Mouse (Mus musculus): Measurements from ENCODE around the gene Gm13693. TPM values are rescaled to one million over a fixed set of nuclear protein-coding genes. Genes with fewer than 3 reads are reported as not detected.
"Not testable (repeated sequence)": the region's sequence is repeated elsewhere in the genome, so short reads cannot be mapped to it uniquely, and the experiment has no call there.

Gm13693 gene
- not detected in 2 replicates for total RNA-seq (2015; ENCODE audit: low replicate concordance)
- total RNA-seq (2017; ENCODE audit: low replicate concordance) = 0.42 TPM in 1 of 2 replicates, not detected in the other

DNA sequence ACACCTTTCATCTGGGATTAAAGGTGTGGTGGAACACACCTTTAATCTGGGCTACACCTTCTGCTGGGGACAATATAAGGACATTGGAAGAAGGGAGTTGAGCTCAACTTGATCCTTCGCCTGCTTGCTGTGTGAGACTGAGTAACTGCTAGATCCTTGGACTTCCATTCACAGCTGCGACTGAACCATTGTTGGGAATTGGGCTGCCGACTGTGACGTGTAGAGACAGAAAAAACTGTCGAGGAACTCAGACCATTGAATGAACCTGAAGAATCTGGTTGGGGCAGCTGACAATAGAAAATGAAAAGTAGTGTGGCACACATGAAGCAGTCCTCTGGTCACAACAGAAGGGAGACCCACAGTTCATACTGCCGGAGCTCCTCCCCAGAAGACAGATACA, at the start of gene Gm13693:
Gm13693 (plus strand) TSS at position 301 of the 400 bp plus-strand sequence.
- not testable (repeated sequence) for ATAC-seq (replicated peaks; ENCODE audit: low FRiP score, poor library complexity, severe bottlenecking)

DNA sequence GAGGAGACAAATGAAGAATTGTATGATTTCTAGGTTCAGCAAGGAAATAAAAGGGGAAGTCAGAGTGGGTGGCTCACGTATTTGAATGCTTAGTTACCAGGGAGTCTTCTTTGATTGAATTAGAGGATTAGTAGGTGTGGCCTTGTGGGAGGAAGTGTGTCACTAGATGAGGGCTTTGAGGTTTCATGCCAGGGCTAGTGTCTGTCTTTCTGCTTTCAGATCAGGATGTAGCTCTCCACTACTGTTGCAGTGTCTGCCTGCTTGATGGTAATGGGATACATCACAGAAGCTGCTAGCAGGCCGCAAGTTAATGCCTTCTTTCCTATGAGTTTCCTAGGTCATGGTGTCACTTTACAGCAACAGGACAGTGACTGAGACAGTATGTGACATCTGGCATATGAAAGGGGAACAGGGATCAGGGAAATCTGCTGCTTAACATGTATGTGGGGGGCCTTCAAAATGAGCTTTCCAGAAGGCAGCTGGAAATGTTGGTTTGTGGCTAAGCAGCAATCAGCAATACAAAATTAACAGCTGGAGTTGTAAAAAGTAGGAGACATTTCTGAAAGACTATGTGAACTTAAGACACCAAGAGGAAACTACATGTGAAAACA, 31.7 kb upstream of the Gm13693 start:
- ATAC-seq (replicated peaks; ENCODE audit: low FRiP score, poor library complexity, severe bottlenecking) = no peak

DNA sequence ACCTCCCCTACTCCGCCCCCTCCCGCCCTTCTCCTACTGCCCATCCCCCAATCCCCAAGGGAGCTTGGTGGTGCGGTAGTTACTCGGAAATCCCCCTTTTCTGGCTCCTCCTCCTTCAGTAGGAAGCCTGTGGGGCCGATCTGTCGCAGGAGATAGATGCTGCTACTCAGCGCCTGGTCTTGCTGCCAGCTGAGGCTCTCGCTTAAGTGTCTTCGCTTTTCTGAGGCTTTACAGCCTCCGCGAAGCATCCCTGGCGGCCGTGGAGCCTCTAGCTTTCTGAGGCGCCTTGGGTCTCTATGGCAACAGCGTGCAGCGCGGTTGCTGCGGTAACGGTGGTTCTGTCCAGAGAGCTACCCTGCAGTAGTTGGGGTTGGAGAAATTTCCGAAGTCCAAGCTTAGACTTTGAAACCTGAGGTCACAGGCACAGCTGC, 20.4 kb upstream of the Gm13693 start, which contains the start of gene Zswim2:
Zswim2 (minus strand) TSS at position 298 of the 431 bp plus-strand sequence.
- ATAC-seq (replicated peaks; ENCODE audit: low FRiP score, poor library complexity, severe bottlenecking) = no peak

DNA sequence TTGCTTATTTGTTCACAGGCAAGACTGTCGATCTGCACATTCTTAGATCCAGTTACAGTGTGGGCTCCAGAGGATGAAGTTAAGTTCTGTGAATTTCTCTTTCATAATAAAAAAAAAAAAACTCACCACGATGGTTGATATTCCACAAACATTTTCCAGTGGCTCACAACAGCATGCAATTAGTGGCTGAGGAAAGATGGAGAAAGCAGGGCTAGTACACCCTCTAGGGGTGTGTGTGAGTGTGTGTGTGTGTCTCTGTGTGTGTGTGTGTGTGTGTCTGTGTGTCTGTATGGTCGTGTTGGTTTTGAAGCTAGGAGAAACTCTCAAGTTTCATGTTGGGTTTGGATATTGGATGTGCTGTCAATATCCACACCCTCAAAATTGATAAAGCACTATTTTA, 19.9 kb upstream of the Gm13693 start:
- ATAC-seq (replicated peaks; ENCODE audit: low FRiP score, poor library complexity, severe bottlenecking) = no peak

DNA sequence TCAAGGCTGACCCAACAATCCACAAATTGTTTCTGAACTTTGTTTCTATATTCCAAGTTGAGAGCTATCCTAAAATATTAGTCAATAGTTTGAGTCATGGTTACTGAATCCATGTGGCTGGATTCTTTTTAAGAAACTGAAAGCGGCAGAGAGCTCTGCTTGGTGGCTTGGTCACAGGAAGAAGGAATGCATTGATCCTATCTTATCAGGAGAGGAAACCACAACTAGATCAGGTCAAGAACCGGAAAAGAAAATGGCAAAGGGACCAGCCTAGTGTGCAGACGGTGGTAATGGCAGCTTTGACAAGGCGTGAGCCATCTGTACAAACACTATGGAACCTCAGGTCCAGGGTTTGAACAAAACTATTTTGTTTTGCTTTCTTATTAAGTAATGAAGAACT, 19.5 kb upstream of the Gm13693 start:
- ATAC-seq (replicated peaks; ENCODE audit: low FRiP score, poor library complexity, severe bottlenecking) = no peak

DNA sequence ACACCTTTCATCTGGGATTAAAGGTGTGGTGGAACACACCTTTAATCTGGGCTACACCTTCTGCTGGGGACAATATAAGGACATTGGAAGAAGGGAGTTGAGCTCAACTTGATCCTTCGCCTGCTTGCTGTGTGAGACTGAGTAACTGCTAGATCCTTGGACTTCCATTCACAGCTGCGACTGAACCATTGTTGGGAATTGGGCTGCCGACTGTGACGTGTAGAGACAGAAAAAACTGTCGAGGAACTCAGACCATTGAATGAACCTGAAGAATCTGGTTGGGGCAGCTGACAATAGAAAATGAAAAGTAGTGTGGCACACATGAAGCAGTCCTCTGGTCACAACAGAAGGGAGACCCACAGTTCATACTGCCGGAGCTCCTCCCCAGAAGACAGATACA, 5.9 kb upstream of the Gm13693 start, which contains the start of gene Gm13698:
Gm13698 (plus strand) TSS at position 301 of the 400 bp plus-strand sequence.
- not testable (repeated sequence) for ATAC-seq (replicated peaks; ENCODE audit: low FRiP score, poor library complexity, severe bottlenecking)

DNA sequence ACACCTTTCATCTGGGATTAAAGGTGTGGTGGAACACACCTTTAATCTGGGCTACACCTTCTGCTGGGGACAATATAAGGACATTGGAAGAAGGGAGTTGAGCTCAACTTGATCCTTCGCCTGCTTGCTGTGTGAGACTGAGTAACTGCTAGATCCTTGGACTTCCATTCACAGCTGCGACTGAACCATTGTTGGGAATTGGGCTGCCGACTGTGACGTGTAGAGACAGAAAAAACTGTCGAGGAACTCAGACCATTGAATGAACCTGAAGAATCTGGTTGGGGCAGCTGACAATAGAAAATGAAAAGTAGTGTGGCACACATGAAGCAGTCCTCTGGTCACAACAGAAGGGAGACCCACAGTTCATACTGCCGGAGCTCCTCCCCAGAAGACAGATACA, 5.7 kb downstream of the Gm13693 start, which contains the start of gene Gm13695:
Gm13695 (plus strand) TSS at position 301 of the 400 bp plus-strand sequence.
- not testable (repeated sequence) for ATAC-seq (replicated peaks; ENCODE audit: low FRiP score, poor library complexity, severe bottlenecking)

DNA sequence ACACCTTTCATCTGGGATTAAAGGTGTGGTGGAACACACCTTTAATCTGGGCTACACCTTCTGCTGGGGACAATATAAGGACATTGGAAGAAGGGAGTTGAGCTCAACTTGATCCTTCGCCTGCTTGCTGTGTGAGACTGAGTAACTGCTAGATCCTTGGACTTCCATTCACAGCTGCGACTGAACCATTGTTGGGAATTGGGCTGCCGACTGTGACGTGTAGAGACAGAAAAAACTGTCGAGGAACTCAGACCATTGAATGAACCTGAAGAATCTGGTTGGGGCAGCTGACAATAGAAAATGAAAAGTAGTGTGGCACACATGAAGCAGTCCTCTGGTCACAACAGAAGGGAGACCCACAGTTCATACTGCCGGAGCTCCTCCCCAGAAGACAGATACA, 11.5 kb downstream of the Gm13693 start, which contains the start of gene Gm13696:
Gm13696 (plus strand) TSS at position 301 of the 400 bp plus-strand sequence.
- not testable (repeated sequence) for ATAC-seq (replicated peaks; ENCODE audit: low FRiP score, poor library complexity, severe bottlenecking)

DNA sequence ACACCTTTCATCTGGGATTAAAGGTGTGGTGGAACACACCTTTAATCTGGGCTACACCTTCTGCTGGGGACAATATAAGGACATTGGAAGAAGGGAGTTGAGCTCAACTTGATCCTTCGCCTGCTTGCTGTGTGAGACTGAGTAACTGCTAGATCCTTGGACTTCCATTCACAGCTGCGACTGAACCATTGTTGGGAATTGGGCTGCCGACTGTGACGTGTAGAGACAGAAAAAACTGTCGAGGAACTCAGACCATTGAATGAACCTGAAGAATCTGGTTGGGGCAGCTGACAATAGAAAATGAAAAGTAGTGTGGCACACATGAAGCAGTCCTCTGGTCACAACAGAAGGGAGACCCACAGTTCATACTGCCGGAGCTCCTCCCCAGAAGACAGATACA, 17.3 kb downstream of the Gm13693 start, which contains the start of gene Gm13694:
Gm13694 (plus strand) TSS at position 301 of the 400 bp plus-strand sequence.
- not testable (repeated sequence) for ATAC-seq (replicated peaks; ENCODE audit: low FRiP score, poor library complexity, severe bottlenecking)

DNA sequence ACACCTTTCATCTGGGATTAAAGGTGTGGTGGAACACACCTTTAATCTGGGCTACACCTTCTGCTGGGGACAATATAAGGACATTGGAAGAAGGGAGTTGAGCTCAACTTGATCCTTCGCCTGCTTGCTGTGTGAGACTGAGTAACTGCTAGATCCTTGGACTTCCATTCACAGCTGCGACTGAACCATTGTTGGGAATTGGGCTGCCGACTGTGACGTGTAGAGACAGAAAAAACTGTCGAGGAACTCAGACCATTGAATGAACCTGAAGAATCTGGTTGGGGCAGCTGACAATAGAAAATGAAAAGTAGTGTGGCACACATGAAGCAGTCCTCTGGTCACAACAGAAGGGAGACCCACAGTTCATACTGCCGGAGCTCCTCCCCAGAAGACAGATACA, 23.1 kb downstream of the Gm13693 start, which contains the start of gene Gm13697:
Gm13697 (plus strand) TSS at position 301 of the 400 bp plus-strand sequence.
- ATAC-seq (replicated peaks; ENCODE audit: low FRiP score, poor library complexity, severe bottlenecking) = not testable (repeated sequence)

DNA sequence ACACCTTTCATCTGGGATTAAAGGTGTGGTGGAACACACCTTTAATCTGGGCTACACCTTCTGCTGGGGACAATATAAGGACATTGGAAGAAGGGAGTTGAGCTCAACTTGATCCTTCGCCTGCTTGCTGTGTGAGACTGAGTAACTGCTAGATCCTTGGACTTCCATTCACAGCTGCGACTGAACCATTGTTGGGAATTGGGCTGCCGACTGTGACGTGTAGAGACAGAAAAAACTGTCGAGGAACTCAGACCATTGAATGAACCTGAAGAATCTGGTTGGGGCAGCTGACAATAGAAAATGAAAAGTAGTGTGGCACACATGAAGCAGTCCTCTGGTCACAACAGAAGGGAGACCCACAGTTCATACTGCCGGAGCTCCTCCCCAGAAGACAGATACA, 28.9 kb downstream of the Gm13693 start, which contains the start of gene Gm13691:
Gm13691 (plus strand) TSS at position 301 of the 400 bp plus-strand sequence.
- not testable (repeated sequence) for ATAC-seq (replicated peaks; ENCODE audit: low FRiP score, poor library complexity, severe bottlenecking)

DNA sequence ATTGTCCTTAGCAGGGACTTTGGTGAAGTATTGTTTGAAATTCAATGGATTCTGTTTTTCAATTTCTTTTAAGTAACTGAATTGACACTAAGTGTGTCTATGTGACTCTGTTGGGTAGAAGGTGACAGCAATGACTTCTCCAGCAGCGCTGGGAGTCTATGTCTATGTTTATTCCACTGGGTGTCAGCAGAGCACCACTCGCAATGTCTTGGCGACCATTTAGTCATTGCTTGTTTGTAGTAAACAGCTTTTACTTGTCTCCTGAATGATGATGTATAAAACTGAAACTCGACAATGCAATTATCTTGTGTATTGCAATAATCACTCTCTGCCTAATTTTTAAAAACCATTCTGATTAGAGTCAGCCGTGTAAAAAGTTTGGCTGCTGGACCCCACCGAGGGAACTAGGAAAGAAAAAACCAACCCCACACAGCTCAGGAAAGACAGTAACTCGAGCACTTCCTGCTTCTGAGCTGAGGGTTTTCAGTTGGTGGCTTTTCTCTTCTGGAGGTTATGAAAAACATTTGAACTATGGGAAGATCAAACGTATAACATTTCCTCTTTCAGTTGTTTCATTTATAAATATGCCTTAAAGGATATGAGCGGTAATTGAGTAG, 32.4 kb downstream of the Gm13693 start:
- ATAC-seq (replicated peaks; ENCODE audit: low FRiP score, poor library complexity, severe bottlenecking) = peak; percentile 64; the same call in 1 of the 2 replicates

DNA sequence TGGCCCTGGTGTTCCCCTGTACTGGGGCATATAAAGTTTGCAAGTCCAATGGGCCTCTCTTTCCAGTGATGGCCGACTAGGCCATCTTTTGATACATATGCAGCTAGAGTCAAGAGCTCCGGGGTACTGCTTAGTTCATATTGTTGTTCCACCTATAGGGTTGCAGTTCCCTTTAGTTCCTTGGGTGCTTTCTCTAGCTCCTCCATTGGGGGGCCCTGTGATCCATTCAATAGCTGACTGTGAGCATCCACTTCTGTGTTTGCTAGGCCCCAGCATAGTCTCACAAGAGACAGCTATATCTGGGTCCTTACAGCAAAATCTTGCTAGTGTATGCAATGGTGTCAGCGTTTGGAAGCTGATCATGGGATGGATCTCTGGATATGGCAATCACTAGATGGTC, 33.2 kb downstream of the Gm13693 start:
- not testable (repeated sequence) for ATAC-seq (replicated peaks; ENCODE audit: low FRiP score, poor library complexity, severe bottlenecking)

DNA sequence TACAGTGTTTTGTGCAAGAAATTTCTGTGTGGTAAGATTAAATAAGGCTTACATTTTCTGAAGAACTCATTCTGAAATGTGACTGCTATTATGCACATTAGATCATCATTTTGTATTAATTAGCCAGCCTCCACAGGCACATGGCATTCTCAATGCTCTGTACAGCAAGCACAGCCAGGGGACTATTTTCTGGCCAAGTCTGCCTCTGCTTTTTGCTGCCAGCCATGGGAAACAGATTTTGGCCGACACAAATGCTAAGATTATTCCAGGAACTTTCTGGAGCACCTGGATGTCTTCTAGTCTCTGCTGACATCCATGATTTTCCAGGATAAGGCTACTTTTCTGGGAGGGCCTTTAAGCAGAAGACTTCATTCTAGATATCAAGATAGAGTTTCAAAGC, 47.6 kb downstream of the Gm13693 start:
- ATAC-seq (replicated peaks; ENCODE audit: low FRiP score, poor library complexity, severe bottlenecking) = no peak

DNA sequence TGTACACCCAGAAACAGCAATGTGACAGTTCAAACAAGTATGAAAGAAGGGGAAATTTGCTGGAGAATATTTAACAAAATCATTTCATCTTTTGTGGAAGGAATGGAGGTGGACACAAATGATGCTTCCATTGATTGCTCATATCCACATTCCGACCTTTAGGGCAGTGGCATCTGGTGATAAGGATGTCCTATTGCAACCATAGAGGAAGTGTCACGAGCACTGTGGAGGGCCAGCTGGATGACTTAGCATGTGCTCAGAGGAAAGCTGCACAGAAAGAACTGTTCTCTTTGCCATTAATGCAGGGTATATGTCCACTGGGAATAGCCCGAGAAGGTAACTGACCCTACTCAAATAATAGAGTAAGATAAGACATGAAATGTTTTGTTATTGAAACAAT, 48.5 kb downstream of the Gm13693 start:
- no peak for ATAC-seq (replicated peaks; ENCODE audit: low FRiP score, poor library complexity, severe bottlenecking)

Other genes with a start within 250 kb of the Gm13693 start
- gene Itgav, start 237.1 kb upstream of the Gm13693 start, total RNA-seq (2015; ENCODE audit: low replicate concordance) = 5.6 and 14.0 TPM in 2 replicates
- 3.5 and 5.3 TPM in 2 replicates for gene Itgav, start 237.1 kb upstream of the Gm13693 start, total RNA-seq (2017; ENCODE audit: low replicate concordance)
- gene Fam171b, start 148.9 kb upstream of the Gm13693 start, total RNA-seq (2015; ENCODE audit: low replicate concordance) = not detected in 2 replicates
- not detected in 2 replicates for gene Fam171b, start 148.9 kb upstream of the Gm13693 start, total RNA-seq (2017; ENCODE audit: low replicate concordance)
- gene Zswim2, start 20.3 kb upstream of the Gm13693 start, total RNA-seq (2015; ENCODE audit: low replicate concordance) = not detected in 2 replicates
- not detected in 2 replicates for gene Zswim2, start 20.3 kb upstream of the Gm13693 start, total RNA-seq (2017; ENCODE audit: low replicate concordance)
- not detected in 2 replicates for gene Gm13698, start 5.8 kb upstream of the Gm13693 start, total RNA-seq (2015; ENCODE audit: low replicate concordance)
- gene Gm13698, start 5.8 kb upstream of the Gm13693 start, total RNA-seq (2017; ENCODE audit: low replicate concordance) = 0.42 TPM in 1 of 2 replicates, not detected in the other
- not detected in 2 replicates for gene Gm13695, start 5.8 kb downstream of the Gm13693 start, total RNA-seq (2015; ENCODE audit: low replicate concordance)
- gene Gm13695, start 5.8 kb downstream of the Gm13693 start, total RNA-seq (2017; ENCODE audit: low replicate concordance) = 0.42 TPM in 1 of 2 replicates, not detected in the other
- not detected in 2 replicates for gene Gm13696, start 11.6 kb downstream of the Gm13693 start, total RNA-seq (2015; ENCODE audit: low replicate concordance)
- 0.42 TPM in 1 of 2 replicates, not detected in the other for gene Gm13696, start 11.6 kb downstream of the Gm13693 start, total RNA-seq (2017; ENCODE audit: low replicate concordance)
- not detected in 2 replicates for gene Gm13694, start 17.4 kb downstream of the Gm13693 start, total RNA-seq (2015; ENCODE audit: low replicate concordance)
- 0.42 TPM in 1 of 2 replicates, not detected in the other for gene Gm13694, start 17.4 kb downstream of the Gm13693 start, total RNA-seq (2017; ENCODE audit: low replicate concordance)
- not detected in 2 replicates for gene Gm13697, start 23.2 kb downstream of the Gm13693 start, total RNA-seq (2015; ENCODE audit: low replicate concordance)
- gene Gm13697, start 23.2 kb downstream of the Gm13693 start, total RNA-seq (2017; ENCODE audit: low replicate concordance) = 0.42 TPM in 1 of 2 replicates, not detected in the other
- gene Gm13691, start 29.1 kb downstream of the Gm13693 start, total RNA-seq (2015; ENCODE audit: low replicate concordance) = not detected in 2 replicates
- gene Gm13691, start 29.1 kb downstream of the Gm13693 start, total RNA-seq (2017; ENCODE audit: low replicate concordance) = 0.14 TPM in 1 of 2 replicates, not detected in the other